12 mouse cellular contexts compared by ENCODE assay signal in genomic region chr6:23906781-23907180, GRCm38 (mm10).
"Had no signal": no experiment of that assay in that cellular context is flagged by ENCODE, and none has a peak within 500 bp of the region (broad histone marks: within the 10 kb centered on the region; RNA-seq: fewer than 3 reads in every experiment).

No protein-coding gene starts in this region.

- H3K27ac ChIP-seq: kidney, postnatal 0 days; limb, embryonic 13.5 days; liver, embryonic 14.5 days; midbrain, embryonic 13.5 days; neural tube, embryonic 12.5 days; stomach, postnatal 0 days had no signal

- H3K9me3 ChIP-seq: limb, embryonic 13.5 days; midbrain, embryonic 13.5 days; neural tube, embryonic 12.5 days had no signal

- H3K4me3 ChIP-seq: limb, embryonic 13.5 days; midbrain, embryonic 13.5 days; neural tube, embryonic 12.5 days had no signal

- H3K27me3 ChIP-seq: limb, embryonic 13.5 days; midbrain, embryonic 13.5 days; neural tube, embryonic 12.5 days had no signal

- H3K4me1 ChIP-seq: limb, embryonic 13.5 days; midbrain, embryonic 13.5 days; neural tube, embryonic 12.5 days had no signal

- DNase-seq: kidney, postnatal 36 days; left cerebral cortex, postnatal 4 days; lung, adult 18-20 months; lung, postnatal 36 days; thymus, adult 18-20 months; thymus, postnatal 25 days had no signal

- H3K36me3 ChIP-seq: limb, embryonic 13.5 days; midbrain, embryonic 13.5 days; neural tube, embryonic 12.5 days had no signal
